Mouse (Mus musculus): ENCODE data around the gene Col12a1.

DNA sequence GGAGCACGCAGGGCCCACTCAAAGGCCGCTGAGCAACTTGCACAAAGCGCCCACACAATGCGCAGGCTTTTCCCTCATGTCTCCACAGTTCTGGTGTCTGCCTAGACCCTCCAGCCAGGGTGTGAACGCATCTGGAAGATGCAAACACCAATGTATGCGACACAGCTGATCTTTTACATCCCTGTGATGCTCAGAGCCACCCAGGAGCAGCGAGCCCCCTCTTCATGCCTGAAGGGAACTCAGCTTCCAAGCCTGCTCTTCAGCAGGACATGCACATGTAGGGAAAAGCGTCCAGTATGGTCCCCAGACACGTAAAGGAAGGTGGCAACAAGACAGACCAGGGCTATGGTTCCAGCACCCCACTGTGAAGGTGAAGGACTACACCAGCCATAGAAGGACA is 1.5 kb upstream of the Col12a1 start:
- no peak for TF ChIP-seq ZNF384 (IDR thresholded peaks at IDR 0.05; ENCODE audit: low read depth, low read length)
- no peak for TF ChIP-seq HCFC1 (IDR thresholded peaks at IDR 0.05; ENCODE audit: borderline replicate concordance, insufficient read depth, low read length)
- no peak for TF ChIP-seq MAFK (IDR thresholded peaks at IDR 0.05; ENCODE audit: insufficient read depth, low read depth, low read length)
- no peak for TF ChIP-seq CHD2 (IDR thresholded peaks at IDR 0.05; ENCODE audit: low read depth, low read length)
- no peak for TF ChIP-seq ZC3H11A (IDR thresholded peaks at IDR 0.05; ENCODE audit: borderline replicate concordance, low read depth, low read length)
